Mouse (Mus musculus): ENCODE measurements around the gene Slc35f1. TPM values are rescaled to one million over a fixed set of nuclear protein-coding genes. Genes with fewer than 3 reads are reported as not detected.

Slc35f1 gene
- total and polyA plus RNA-seq, 2 experiments = not detected

DNA sequence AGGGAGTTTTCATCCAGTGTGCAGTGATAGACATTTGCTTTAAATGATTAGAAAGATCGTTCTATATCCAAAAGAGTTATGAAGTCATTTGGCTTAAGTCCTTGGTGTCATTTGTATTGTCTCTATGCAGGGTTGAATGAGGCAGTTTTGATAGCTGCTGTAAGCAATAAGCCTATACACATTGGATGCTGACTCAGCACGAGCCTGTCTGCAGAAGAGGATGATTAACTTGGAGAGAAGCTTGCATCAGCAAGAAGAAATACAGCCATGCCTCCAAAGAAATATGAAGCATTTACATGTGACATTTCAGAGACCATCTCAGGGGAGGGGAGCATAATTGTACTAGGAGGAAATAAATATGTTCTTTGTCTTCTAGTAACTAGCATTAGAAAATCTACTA lies 19.1 kb downstream of the Slc35f1 start:
- DNase-seq (ENCODE audit: extremely low read depth, low read depth, low spot score) = no peak
- Histone ChIP-seq H3K79me2 (ENCODE audit: control insufficient read depth, insufficient read depth, low read length) (no peaks in the 10 kb centered on the region), H3K4me1 (ENCODE audit: control insufficient read depth, insufficient read depth, low read length) (peaks cover 5% of the 10 kb centered on the region), H3K27ac (replicated peaks; ENCODE audit: insufficient read depth, low read depth, low read length) (no peak overlapping the region), H3K27me3 (ENCODE audit: control insufficient read depth, insufficient read depth, low read length) (peaks cover 5% of the 10 kb centered on the region; the same call in 1 of the 2 replicates), H3K4me3 (ENCODE audit: insufficient read depth, low read depth, low read length) (no peak overlapping the region), H3K9ac (ENCODE audit: low read depth, low read length) (no peak overlapping the region), H3K36me3 (ENCODE audit: control insufficient read depth, insufficient read depth, low read length) (no peaks in the 10 kb centered on the region)
- no peak for TF ChIP-seq CTCF (IDR thresholded peaks at IDR 0.05; ENCODE audit: low read depth, low read length)
- TF ChIP-seq POLR2A (IDR thresholded peaks at IDR 0.05; ENCODE audit: extremely low read depth, insufficient read depth, low read length) = no peak
- 54% methylated on average over 2 of the region's 2 CpGs for WGBS

GRCm38 (mm10) chr10:52712166-52712565 lies 21.8 kb downstream of the Slc35f1 start:
- Histone ChIP-seq H3K27me3 (ENCODE audit: control insufficient read depth, insufficient read depth, low read length) (no peaks in the 10 kb centered on the region), H3K9ac (ENCODE audit: low read depth, low read length) (no peak overlapping the region), H3K36me3 (ENCODE audit: control insufficient read depth, insufficient read depth, low read length) (no peaks in the 10 kb centered on the region), H3K79me2 (ENCODE audit: control insufficient read depth, insufficient read depth, low read length) (no peaks in the 10 kb centered on the region), H3K27ac (replicated peaks; ENCODE audit: insufficient read depth, low read depth, low read length) (no peak overlapping the region), H3K4me1 (ENCODE audit: control insufficient read depth, insufficient read depth, low read length) (no peaks in the 10 kb centered on the region), H3K4me3 (ENCODE audit: insufficient read depth, low read depth, low read length) (no peak overlapping the region)
- TF ChIP-seq POLR2A (IDR thresholded peaks at IDR 0.05; ENCODE audit: extremely low read depth, insufficient read depth, low read length) (no peak), CTCF (IDR thresholded peaks at IDR 0.05; ENCODE audit: low read depth, low read length) (no peak)
- DNase-seq (ENCODE audit: extremely low read depth, low read depth, low spot score) = no peak
- WGBS = 82% methylated on average over 4 of the region's 4 CpGs

GRCm38 (mm10) chr10:52714557-52714956 lies 24.2 kb downstream of the Slc35f1 start:
- no peak overlapping the region for H3K27ac ChIP-seq (replicated peaks; ENCODE audit: insufficient read depth, low read depth, low read length)
- TF ChIP-seq CTCF (IDR thresholded peaks at IDR 0.05; ENCODE audit: low read depth, low read length) (no peak), POLR2A (IDR thresholded peaks at IDR 0.05; ENCODE audit: extremely low read depth, insufficient read depth, low read length) (no peak)
- H3K79me2 ChIP-seq (ENCODE audit: control insufficient read depth, insufficient read depth, low read length) = no peaks in the 10 kb centered on the region
- DNase-seq (ENCODE audit: extremely low read depth, low read depth, low spot score) = no peak
- H3K9ac ChIP-seq (ENCODE audit: low read depth, low read length) = no peak overlapping the region
- no peaks in the 10 kb centered on the region for H3K27me3 ChIP-seq (ENCODE audit: control insufficient read depth, insufficient read depth, low read length)
- H3K4me3 ChIP-seq (ENCODE audit: insufficient read depth, low read depth, low read length) = no peak overlapping the region
- H3K4me1 ChIP-seq (ENCODE audit: control insufficient read depth, insufficient read depth, low read length) = no peaks in the 10 kb centered on the region
- no peaks in the 10 kb centered on the region for H3K36me3 ChIP-seq (ENCODE audit: control insufficient read depth, insufficient read depth, low read length)
- WGBS = 84% methylated on average over 2 of the region's 2 CpGs

DNA sequence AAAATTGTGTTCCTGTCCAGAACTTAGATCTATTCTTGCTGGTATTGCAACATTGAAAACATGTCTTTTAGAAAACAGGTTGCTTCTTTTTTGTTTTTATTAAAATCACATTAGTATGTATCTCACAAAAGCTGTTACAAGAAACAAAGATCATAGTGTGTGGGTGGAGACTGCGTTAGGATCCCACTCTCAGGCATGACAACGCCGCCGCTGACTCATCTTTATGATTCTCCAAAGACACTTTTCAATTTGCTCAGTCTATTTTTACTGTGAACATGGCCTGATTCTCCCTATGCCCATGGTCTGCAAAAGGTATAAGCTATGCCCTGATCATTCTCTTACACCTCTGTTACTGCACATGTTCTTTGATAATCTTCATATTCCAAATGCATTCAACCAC lies 24.8 kb downstream of the Slc35f1 start:
- TF ChIP-seq POLR2A (IDR thresholded peaks at IDR 0.05; ENCODE audit: extremely low read depth, insufficient read depth, low read length) (no peak), CTCF (IDR thresholded peaks at IDR 0.05; ENCODE audit: low read depth, low read length) (no peak)
- H3K36me3 ChIP-seq (ENCODE audit: control insufficient read depth, insufficient read depth, low read length) = no peaks in the 10 kb centered on the region
- H3K4me1 ChIP-seq (ENCODE audit: control insufficient read depth, insufficient read depth, low read length) = no peaks in the 10 kb centered on the region
- no peak overlapping the region for H3K27ac ChIP-seq (replicated peaks; ENCODE audit: insufficient read depth, low read depth, low read length)
- H3K79me2 ChIP-seq (ENCODE audit: control insufficient read depth, insufficient read depth, low read length) = no peaks in the 10 kb centered on the region
- H3K9ac ChIP-seq (ENCODE audit: low read depth, low read length) = no peak overlapping the region
- H3K4me3 ChIP-seq (ENCODE audit: insufficient read depth, low read depth, low read length) = no peak overlapping the region
- WGBS = 90% methylated on average over 4 of the region's 4 CpGs
- DNase-seq (ENCODE audit: extremely low read depth, low read depth, low spot score) = no peak
- no peaks in the 10 kb centered on the region for H3K27me3 ChIP-seq (ENCODE audit: control insufficient read depth, insufficient read depth, low read length)

- H3K4me1 ChIP-seq (ENCODE audit: control insufficient read depth, insufficient read depth, low read length) = no peaks in the 10 kb centered on the region
- H3K27me3 ChIP-seq (ENCODE audit: control insufficient read depth, insufficient read depth, low read length) = no peaks in the 10 kb centered on the region
- no peak overlapping the region for H3K9ac ChIP-seq (ENCODE audit: low read depth, low read length)
- H3K79me2 ChIP-seq (ENCODE audit: control insufficient read depth, insufficient read depth, low read length) = no peaks in the 10 kb centered on the region
- whole genome bisulfite sequencing = 94% methylated on average over 1 of the region's 1 CpGs
- H3K27ac ChIP-seq (replicated peaks; ENCODE audit: insufficient read depth, low read depth, low read length) = no peak overlapping the region
- no peak for TF ChIP-seq POLR2A (IDR thresholded peaks at IDR 0.05; ENCODE audit: extremely low read depth, insufficient read depth, low read length)
- TF ChIP-seq CTCF (IDR thresholded peaks at IDR 0.05; ENCODE audit: low read depth, low read length) = no peak
- no peak overlapping the region for H3K4me3 ChIP-seq (ENCODE audit: insufficient read depth, low read depth, low read length)
- H3K36me3 ChIP-seq (ENCODE audit: control insufficient read depth, insufficient read depth, low read length) = no peaks in the 10 kb centered on the region
- no peak for DNase-seq (ENCODE audit: extremely low read depth, low read depth, low spot score)
Observed at GRCm38 (mm10) chr10:52718199-52718917, 28.0 kb downstream of the Slc35f1 start.

DNA sequence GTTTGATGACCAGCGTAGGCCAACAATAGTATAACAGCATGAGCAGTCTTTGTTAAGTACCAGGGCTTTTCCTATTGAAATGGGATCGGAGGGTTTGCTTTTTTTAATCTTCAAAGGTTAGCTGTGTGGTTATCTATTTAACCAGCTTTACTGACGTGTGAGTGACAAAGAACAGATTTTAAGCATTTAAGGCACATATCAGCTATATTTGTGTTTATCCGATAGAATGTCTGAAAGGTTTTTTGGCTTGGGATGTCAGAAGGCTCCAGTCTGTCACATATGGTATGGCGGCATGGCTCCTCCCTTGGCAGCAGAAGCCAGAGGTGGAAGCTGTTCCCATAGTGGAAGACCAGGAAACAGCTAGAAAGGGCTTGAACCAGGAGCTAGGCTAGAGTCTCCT lies 36.3 kb downstream of the Slc35f1 start:
- H3K27me3 ChIP-seq (ENCODE audit: control insufficient read depth, insufficient read depth, low read length) = no peaks in the 10 kb centered on the region
- no peak overlapping the region for H3K9ac ChIP-seq (ENCODE audit: low read depth, low read length)
- WGBS = 84% methylated on average over 5 of the region's 5 CpGs
- H3K27ac ChIP-seq (replicated peaks; ENCODE audit: insufficient read depth, low read depth, low read length) = no peak overlapping the region
- no peak for DNase-seq (ENCODE audit: extremely low read depth, low read depth, low spot score)
- H3K4me1 ChIP-seq (ENCODE audit: control insufficient read depth, insufficient read depth, low read length) = no peaks in the 10 kb centered on the region
- no peak overlapping the region for H3K4me3 ChIP-seq (ENCODE audit: insufficient read depth, low read depth, low read length)
- TF ChIP-seq CTCF (IDR thresholded peaks at IDR 0.05; ENCODE audit: low read depth, low read length) = no peak
- TF ChIP-seq POLR2A (IDR thresholded peaks at IDR 0.05; ENCODE audit: extremely low read depth, insufficient read depth, low read length) = no peak
- H3K79me2 ChIP-seq (ENCODE audit: control insufficient read depth, insufficient read depth, low read length) = no peaks in the 10 kb centered on the region
- no peaks in the 10 kb centered on the region for H3K36me3 ChIP-seq (ENCODE audit: control insufficient read depth, insufficient read depth, low read length)

All from liver, adult 2 months (tissue).